Mouse (Mus musculus) testis, adult 2 months (tissue): ENCODE results near the gene Syngr1.

ENCODE experiments used
- CTCF ChIP-seq: fragments of 200-500 bp; IDR thresholded peaks from 2 replicates; pipeline ENCODE4 v1.5.1; 2012; ENCODE audit warnings: low read depth, mild to moderate bottlenecking, inconsistent platforms, low read length, moderate library complexity; ENCODE audit not compliant: control insufficient read depth, insufficient read depth, insufficient replicate concordance
- POLR2A ChIP-seq: fragments of 200-500 bp; IDR thresholded peaks from 2 replicates; pipeline ENCODE4 v1.6.1; 2012; ENCODE audit warnings: low read depth, mild to moderate bottlenecking, inconsistent platforms, low read length, moderate library complexity; ENCODE audit not compliant: control insufficient read depth

DNA sequence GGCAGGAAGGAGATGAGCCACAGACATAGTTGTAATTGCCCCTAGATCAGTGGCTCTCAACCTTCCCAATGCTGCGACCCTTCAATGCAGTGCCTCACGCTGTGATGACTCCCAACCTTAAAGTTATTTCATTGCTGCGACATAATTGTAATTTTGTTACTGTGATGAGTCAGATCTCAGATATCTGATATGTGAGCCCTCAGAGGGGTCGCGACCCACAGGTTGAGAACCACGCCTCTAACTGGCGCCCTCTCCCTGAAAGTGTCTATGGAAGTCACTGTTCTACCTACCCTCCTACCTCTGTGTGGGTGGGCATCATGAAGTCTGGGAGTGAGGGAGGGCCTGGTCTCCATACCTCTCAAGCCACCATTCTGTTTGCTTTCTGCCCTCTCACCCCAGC lies 23.3 kb downstream of the Syngr1 start:
- no peak for TF ChIP-seq CTCF
- TF ChIP-seq POLR2A = no peak
